Mouse (Mus musculus) fat pad, adult 2 months (tissue): ENCODE measurements around the gene Naa40.

Source experiments
- DNase-seq: peaks from one replicate; pipeline ENCODE4 v3.0.0-alpha.2; 2011; ENCODE audit warnings: low read depth, low spot score; ENCODE audit errors: extremely low read depth

The Naa40 gene

GRCm38 (mm10) chr19:7217162-7217925, 23.6 kb downstream of the Naa40 start, which contains the start of gene Cox8a:
Gene Cox8a (minus strand): TSS chr19:7217616.
- peak; percentile 93 for DNase-seq

GRCm38 (mm10) chr19:7214484-7214883, 26.5 kb downstream of the Naa40 start:
- no peak for DNase-seq

- no peak for DNase-seq
These were observed 28.0 kb downstream of the Naa40 start for GRCm38 (mm10) chr19:7213010-7213409.

GRCm38 (mm10) chr19:7212216-7212615, 28.8 kb downstream of the Naa40 start:
- DNase-seq: no peak

GRCm38 (mm10) chr19:7209907-7210646, 30.9 kb downstream of the Naa40 start:
- DNase-seq: no peak

GRCm38 (mm10) chr19:7205753-7206736, 34.9 kb downstream of the Naa40 start, which contains the start of gene Otub1:
Gene Otub1 (minus strand): TSS chr19:7206316.
- no peak for DNase-seq

- no peak for DNase-seq
These were observed 35.7 kb downstream of the Naa40 start for GRCm38 (mm10) chr19:7205326-7205725.

GRCm38 (mm10) chr19:7204898-7205297, 36.1 kb downstream of the Naa40 start:
- DNase-seq: no peak

- DNase-seq: no peak
These were observed 40.6 kb downstream of the Naa40 start for GRCm38 (mm10) chr19:7200427-7200826.

- no peak for DNase-seq
These were observed 41.9 kb downstream of the Naa40 start for GRCm38 (mm10) chr19:7199089-7199488.

GRCm38 (mm10) chr19:7197445-7197844, 43.5 kb downstream of the Naa40 start:
- DNase-seq: no peak

GRCm38 (mm10) chr19:7196741-7197270, 44.2 kb downstream of the Naa40 start:
- no peak for DNase-seq

- DNase-seq: no peak
These were observed 44.9 kb downstream of the Naa40 start for GRCm38 (mm10) chr19:7195900-7196728.

GRCm38 (mm10) chr19:7192561-7192967, 48.4 kb downstream of the Naa40 start:
- DNase-seq: no peak

GRCm38 (mm10) chr19:7191639-7192038, 49.3 kb downstream of the Naa40 start:
- no peak for DNase-seq

GRCm38 (mm10) chr19:7190986-7191385, 50.0 kb downstream of the Naa40 start:
- DNase-seq: no peak

- no peak for DNase-seq
These were observed 52.0 kb downstream of the Naa40 start for GRCm38 (mm10) chr19:7189026-7189425.

- no peak for DNase-seq
These were observed 53.8 kb downstream of the Naa40 start for GRCm38 (mm10) chr19:7187157-7187556.

GRCm38 (mm10) chr19:7185715-7186291, 55.2 kb downstream of the Naa40 start:
- no peak for DNase-seq
